Mouse (Mus musculus): ENCODE results near the gene Adra2a.

Gene Adra2a

GRCm38 (mm10) chr19:54043851-54044250 is at the start of gene Adra2a:
Gene Adra2a (plus strand): TSS chr19:54044151.
- peaks cover 1% of the 10 kb centered on the region; the same call in 1 of the 2 replicates for H3K27me3 ChIP-seq (ENCODE audit: control insufficient read depth, insufficient read depth, low read length, poor library complexity, severe bottlenecking)
- no peaks in the 10 kb centered on the region for H3K36me3 ChIP-seq (ENCODE audit: control insufficient read depth, insufficient read depth, low read length, poor library complexity, severe bottlenecking)
- no peak for DNase-seq (ENCODE audit: low read depth, low spot score)

- no peaks in the 10 kb centered on the region for H3K36me3 ChIP-seq (ENCODE audit: control insufficient read depth, insufficient read depth, low read length, poor library complexity, severe bottlenecking)
- H3K27me3 ChIP-seq (ENCODE audit: control insufficient read depth, insufficient read depth, low read length, poor library complexity, severe bottlenecking): no peaks in the 10 kb centered on the region
- DNase-seq (ENCODE audit: low read depth, low spot score): no peak
Observed at GRCm38 (mm10) chr19:53994276-53994675, 49.7 kb upstream of the Adra2a start.

- no peak for DNase-seq (ENCODE audit: low read depth, low spot score)
- Histone ChIP-seq H3K27me3 (ENCODE audit: control insufficient read depth, insufficient read depth, low read length, poor library complexity, severe bottlenecking) (no peaks in the 10 kb centered on the region), H3K36me3 (ENCODE audit: control insufficient read depth, insufficient read depth, low read length, poor library complexity, severe bottlenecking) (0 out of 2 replicates have a peak, but pooled peaks cover 2% of the 10 kb centered on the region)
Observed at GRCm38 (mm10) chr19:54010973-54011372, 33.0 kb upstream of the Adra2a start.

- DNase-seq (ENCODE audit: low read depth, low spot score): peak; percentile 6
- Histone ChIP-seq H3K27me3 (ENCODE audit: control insufficient read depth, insufficient read depth, low read length, poor library complexity, severe bottlenecking) (no peaks in the 10 kb centered on the region; the same call in 1 of the 2 replicates), H3K36me3 (ENCODE audit: control insufficient read depth, insufficient read depth, low read length, poor library complexity, severe bottlenecking) (0 out of 2 replicates have a peak, but pooled peaks cover 1% of the 10 kb centered on the region)
Observed at GRCm38 (mm10) chr19:54014999-54015398, 29.0 kb upstream of the Adra2a start.

GRCm38 (mm10) chr19:54015503-54015902 is 28.4 kb upstream of the Adra2a start:
- Histone ChIP-seq H3K36me3 (ENCODE audit: control insufficient read depth, insufficient read depth, low read length, poor library complexity, severe bottlenecking) (no peaks in the 10 kb centered on the region), H3K27me3 (ENCODE audit: control insufficient read depth, insufficient read depth, low read length, poor library complexity, severe bottlenecking) (no peaks in the 10 kb centered on the region; the same call in 1 of the 2 replicates)
- peak; percentile 15 for DNase-seq (ENCODE audit: low read depth, low spot score)

- Histone ChIP-seq H3K27me3 (ENCODE audit: control insufficient read depth, insufficient read depth, low read length, poor library complexity, severe bottlenecking) (no peaks in the 10 kb centered on the region), H3K36me3 (ENCODE audit: control insufficient read depth, insufficient read depth, low read length, poor library complexity, severe bottlenecking) (peaks cover 7% of the 10 kb centered on the region)
Observed at GRCm38 (mm10) chr19:54035100-54035499, 8.9 kb upstream of the Adra2a start.

GRCm38 (mm10) chr19:54039441-54039840 is 4.5 kb upstream of the Adra2a start:
- Histone ChIP-seq H3K27me3 (ENCODE audit: control insufficient read depth, insufficient read depth, low read length, poor library complexity, severe bottlenecking) (peaks cover 1% of the 10 kb centered on the region; the same call in 1 of the 2 replicates), H3K36me3 (ENCODE audit: control insufficient read depth, insufficient read depth, low read length, poor library complexity, severe bottlenecking) (no peaks in the 10 kb centered on the region)
- DNase-seq (ENCODE audit: low read depth, low spot score): no peak

More at GRCm38 (mm10) chr19:54035100-54035499, 8.9 kb upstream of the Adra2a start:
- no peak for DNase-seq (ENCODE audit: low read depth, low spot score)

- DNase-seq (ENCODE audit: low read depth, low spot score): no peak
Observed at GRCm38 (mm10) chr19:54040356-54041028, 3.5 kb upstream of the Adra2a start.

GRCm38 (mm10) chr19:54041029-54041367 is 3.0 kb upstream of the Adra2a start:
- peak; percentile 40 for DNase-seq (ENCODE audit: low read depth, low spot score)
- Histone ChIP-seq H3K36me3 (ENCODE audit: control insufficient read depth, insufficient read depth, low read length, poor library complexity, severe bottlenecking) (no peaks in the 10 kb centered on the region), H3K27me3 (ENCODE audit: control insufficient read depth, insufficient read depth, low read length, poor library complexity, severe bottlenecking) (peaks cover 1% of the 10 kb centered on the region; the same call in 1 of the 2 replicates)

More at GRCm38 (mm10) chr19:54040356-54041028, 3.5 kb upstream of the Adra2a start:
- Histone ChIP-seq H3K36me3 (ENCODE audit: control insufficient read depth, insufficient read depth, low read length, poor library complexity, severe bottlenecking) (no peaks in the 10 kb centered on the region), H3K27me3 (ENCODE audit: control insufficient read depth, insufficient read depth, low read length, poor library complexity, severe bottlenecking) (peaks cover 1% of the 10 kb centered on the region; the same call in 1 of the 2 replicates)

GRCm38 (mm10) chr19:54044507-54045371 is 788 bp downstream of the Adra2a start:
- H3K27me3 ChIP-seq (ENCODE audit: control insufficient read depth, insufficient read depth, low read length, poor library complexity, severe bottlenecking): peaks cover 1% of the 10 kb centered on the region; the same call in 1 of the 2 replicates
- DNase-seq (ENCODE audit: low read depth, low spot score): peak; percentile 37
- no peaks in the 10 kb centered on the region for H3K36me3 ChIP-seq (ENCODE audit: control insufficient read depth, insufficient read depth, low read length, poor library complexity, severe bottlenecking)

- Histone ChIP-seq H3K27me3 (ENCODE audit: control insufficient read depth, insufficient read depth, low read length, poor library complexity, severe bottlenecking) (peaks cover 1% of the 10 kb centered on the region; the same call in 1 of the 2 replicates), H3K36me3 (ENCODE audit: control insufficient read depth, insufficient read depth, low read length, poor library complexity, severe bottlenecking) (no peaks in the 10 kb centered on the region)
- DNase-seq (ENCODE audit: low read depth, low spot score): no peak
Observed at GRCm38 (mm10) chr19:54045412-54045811, 1.5 kb downstream of the Adra2a start.

GRCm38 (mm10) chr19:54045931-54046683 is 2.2 kb downstream of the Adra2a start:
- Histone ChIP-seq H3K36me3 (ENCODE audit: control insufficient read depth, insufficient read depth, low read length, poor library complexity, severe bottlenecking) (no peaks in the 10 kb centered on the region), H3K27me3 (ENCODE audit: control insufficient read depth, insufficient read depth, low read length, poor library complexity, severe bottlenecking) (peaks cover 1% of the 10 kb centered on the region; the same call in 1 of the 2 replicates)
- peak; percentile 13 for DNase-seq (ENCODE audit: low read depth, low spot score)

GRCm38 (mm10) chr19:54046684-54047070 is 2.7 kb downstream of the Adra2a start:
- peaks cover 1% of the 10 kb centered on the region; the same call in 1 of the 2 replicates for H3K27me3 ChIP-seq (ENCODE audit: control insufficient read depth, insufficient read depth, low read length, poor library complexity, severe bottlenecking)
- no peak for DNase-seq (ENCODE audit: low read depth, low spot score)

GRCm38 (mm10) chr19:54047386-54048050 is 3.6 kb downstream of the Adra2a start:
- no peaks in the 10 kb centered on the region for H3K36me3 ChIP-seq (ENCODE audit: control insufficient read depth, insufficient read depth, low read length, poor library complexity, severe bottlenecking)
- peak; percentile 29 for DNase-seq (ENCODE audit: low read depth, low spot score)
- H3K27me3 ChIP-seq (ENCODE audit: control insufficient read depth, insufficient read depth, low read length, poor library complexity, severe bottlenecking): peaks cover 1% of the 10 kb centered on the region; the same call in 1 of the 2 replicates

More at GRCm38 (mm10) chr19:54046684-54047070, 2.7 kb downstream of the Adra2a start:
- no peaks in the 10 kb centered on the region for H3K36me3 ChIP-seq (ENCODE audit: control insufficient read depth, insufficient read depth, low read length, poor library complexity, severe bottlenecking)

All from splenic B cell, adult 2 months (primary cell).